Mouse (Mus musculus) ES-Bruce4 (cell line): ENCODE measurements around the gene Siva1.

Source experiments
- CTCF ChIP-seq: IDR thresholded peaks from one replicate; pipeline ENCODE4 v1.8.1; 2011; ENCODE audit warnings: low read depth, low read length
- EP300 ChIP-seq: IDR thresholded peaks from 2 replicates; pipeline ENCODE4 v1.6.1; 2011; ENCODE audit warnings: low read depth, low read length; ENCODE audit not compliant: insufficient read depth

DNA sequence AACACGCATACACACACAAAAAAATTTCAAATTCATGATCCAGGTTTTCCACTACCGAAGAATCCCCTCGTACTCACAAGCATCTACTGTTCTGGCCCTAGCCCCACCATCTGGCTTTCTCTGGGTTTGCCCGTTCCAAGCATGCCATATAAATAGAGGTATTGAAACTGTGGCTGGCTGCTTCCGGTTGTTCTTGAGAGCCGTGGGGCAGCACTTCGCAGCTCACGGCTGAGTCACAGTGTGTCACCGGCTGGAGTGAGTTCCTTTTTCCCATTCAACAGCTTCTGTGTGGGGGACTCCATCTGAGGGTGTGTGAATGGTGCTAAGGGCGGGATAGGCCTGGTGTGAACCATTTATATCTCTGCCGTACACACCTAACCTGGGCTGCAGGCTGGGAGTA lies 27.3 kb upstream of the Siva1 start:
- TF ChIP-seq EP300 (no peak), CTCF (no peak)
